Mouse (Mus musculus) liver, embryonic 14.5 days (tissue): ENCODE results near the gene Ammecr1.

ENCODE experiments used
- CTCF ChIP-seq: IDR thresholded peaks from 2 replicates; pipeline ENCODE4 v1.5.1; 2016; ENCODE audit warnings: antibody characterized with exemption, low read depth, control low read depth
- EP300 ChIP-seq: IDR thresholded peaks from 2 replicates; pipeline ENCODE4 v1.6.1; 2016; ENCODE audit warnings: antibody characterized with exemption, low read depth

DNA sequence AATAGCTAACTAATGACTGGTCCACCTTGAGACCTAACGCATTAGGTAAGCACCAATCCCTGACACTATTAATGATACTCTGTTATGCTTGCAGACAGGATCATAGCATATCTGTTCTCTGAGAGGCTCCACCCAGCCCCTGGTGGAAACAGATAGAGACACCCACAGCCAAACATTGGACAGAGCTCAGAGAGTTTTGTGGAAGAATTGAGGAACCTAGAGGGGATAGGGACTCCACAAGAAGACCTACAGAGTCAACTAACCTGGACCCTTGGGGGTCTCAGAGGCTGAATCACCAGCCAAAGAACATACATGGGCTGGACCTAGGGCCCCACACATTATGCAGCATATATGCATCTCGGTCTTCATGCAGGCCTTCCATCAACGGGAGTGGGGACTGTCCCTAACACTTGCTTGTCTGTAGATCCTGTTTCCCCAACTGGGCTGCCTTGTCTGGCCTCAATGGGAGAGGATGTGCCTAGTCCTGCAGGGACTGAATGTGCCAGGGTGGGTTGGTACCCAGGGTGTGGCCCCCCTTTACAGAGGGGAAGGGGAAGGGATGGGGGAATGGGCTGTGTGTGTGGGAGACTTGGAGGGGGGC, 15.1 kb upstream of the Ammecr1 start:
- TF ChIP-seq CTCF (no peak), EP300 (peak; percentile 69)
